Mouse (Mus musculus) heart, adult 18-20 months (tissue): ENCODE measurements around the gene Plxnb2. TPM values are rescaled to one million over a fixed set of nuclear protein-coding genes. Genes with fewer than 3 reads are reported as not detected.

Experiments used
- DNase-seq, 2 experiments: peaks; one replicate each; pipeline ENCODE4 v3.0.0; 2021 to 2022; ENCODE audit warnings: mixed read lengths in 1 of 2
- total RNA-seq, 2 experiments: library from RNA; stranded (reverse); gene quantifications; 2 replicates each; pipeline ENCODE4 v1.2.3; 2021

Plxnb2 gene
- total RNA-seq, 2 experiments from 2014 or later = 76.7 to 83.5 TPM

- peak in 1 of 2 experiments; percentile 71 for DNase-seq
Observed at GRCm38 (mm10) chr15:89180081-89180541, 477 bp downstream of the Plxnb2 start.

GRCm38 (mm10) chr15:89179630-89179964, 991 bp downstream of the Plxnb2 start:
- no peak for DNase-seq

- DNase-seq = peak; percentile 87 to 91
Observed at GRCm38 (mm10) chr15:89178954-89179629, 1.5 kb downstream of the Plxnb2 start.

- DNase-seq = peak in 1 of 2 experiments; percentile 38
Observed at GRCm38 (mm10) chr15:89178260-89178860, 2.2 kb downstream of the Plxnb2 start.

GRCm38 (mm10) chr15:89177576-89178259, 2.9 kb downstream of the Plxnb2 start:
- peak; percentile 42 to 68 for DNase-seq

- peak; percentile 92 to 97 for DNase-seq
Observed at GRCm38 (mm10) chr15:89177121-89177520, 3.5 kb downstream of the Plxnb2 start.

- peak in 1 of 2 experiments; percentile 17 for DNase-seq
Observed at GRCm38 (mm10) chr15:89175411-89176155, 5.0 kb downstream of the Plxnb2 start.

GRCm38 (mm10) chr15:89174889-89175339, 5.7 kb downstream of the Plxnb2 start:
- DNase-seq = no peak

GRCm38 (mm10) chr15:89173906-89174214, 6.7 kb downstream of the Plxnb2 start:
- peak; percentile 73 for DNase-seq

- DNase-seq = peak in 1 of 2 experiments; percentile 35
Observed at GRCm38 (mm10) chr15:89173024-89173905, 7.3 kb downstream of the Plxnb2 start.

GRCm38 (mm10) chr15:89172276-89172935, 8.2 kb downstream of the Plxnb2 start:
- DNase-seq = peak in 1 of 2 experiments; percentile 50

GRCm38 (mm10) chr15:89171526-89172051, 9.0 kb downstream of the Plxnb2 start:
- DNase-seq = no peak

GRCm38 (mm10) chr15:89170102-89170501, 10.5 kb downstream of the Plxnb2 start:
- DNase-seq = peak; percentile 55 to 72

- peak; percentile 87 to 91 for DNase-seq
Observed at GRCm38 (mm10) chr15:89169431-89169830, 11.2 kb downstream of the Plxnb2 start.

- DNase-seq = peak in 1 of 2 experiments; percentile 26
Observed at GRCm38 (mm10) chr15:89168922-89169321, 11.7 kb downstream of the Plxnb2 start.

- DNase-seq = no peak
Observed at GRCm38 (mm10) chr15:89165478-89165877, 15.1 kb downstream of the Plxnb2 start.

GRCm38 (mm10) chr15:89161397-89161796, 19.2 kb downstream of the Plxnb2 start:
- DNase-seq = no peak

GRCm38 (mm10) chr15:89158516-89158915, 22.1 kb downstream of the Plxnb2 start:
- no peak for DNase-seq

GRCm38 (mm10) chr15:89157954-89158353, 22.6 kb downstream of the Plxnb2 start:
- DNase-seq = peak; percentile 76 to 80

GRCm38 (mm10) chr15:89152312-89152711, 28.3 kb downstream of the Plxnb2 start:
- no peak for DNase-seq

GRCm38 (mm10) chr15:89150041-89150390, 30.6 kb downstream of the Plxnb2 start:
- DNase-seq = no peak
